8 mouse cellular contexts compared by ENCODE assay signal in the genomic region with DNA sequence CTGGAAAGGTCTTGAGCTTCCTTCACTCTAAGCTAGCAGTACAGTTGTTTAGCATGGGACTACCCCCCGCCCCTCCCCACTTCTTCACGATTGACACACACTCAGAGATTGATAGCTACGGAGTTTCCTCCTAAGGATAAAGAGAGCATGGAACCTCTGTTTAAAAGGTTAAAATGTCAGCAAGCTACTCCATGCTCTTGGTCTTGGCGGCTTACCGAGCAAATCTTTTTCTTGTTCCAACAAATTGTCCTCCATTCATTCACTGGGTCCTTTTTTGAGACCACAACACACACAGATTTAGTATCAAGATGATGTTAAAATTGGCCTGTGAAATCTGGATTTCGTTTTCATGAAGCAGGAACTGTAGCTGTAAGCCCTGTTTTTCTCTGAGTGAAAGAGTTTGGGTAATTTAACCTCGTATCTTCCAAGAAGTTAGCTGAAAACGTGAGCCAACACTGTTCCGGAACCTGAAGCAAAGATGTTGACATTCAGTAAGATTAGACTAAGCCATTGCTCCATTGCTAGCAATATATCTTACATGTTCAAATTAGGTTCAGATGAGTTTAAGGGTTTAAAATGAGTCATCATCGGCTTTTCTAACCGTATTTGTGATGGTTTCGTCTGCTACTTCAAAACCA. TPM values are rescaled to one million over a fixed set of nuclear protein-coding genes. Genes with fewer than 3 reads are reported as not detected.
DNase-seq lines count a peak whose midpoint lies in the region; ATAC-seq and TF ChIP-seq lines count a peak whose summit lies in the region.

No protein-coding gene starts in this region.

- H3K9ac ChIP-seq in heart, embryonic 11.5 days (ENCODE audit: low read depth, low read length) = peak overlapping the region; percentile 46; the same call in 1 of the 2 replicates
- peak overlapping the region; percentile 49 for H3K9ac ChIP-seq in ES-Bruce4 (ENCODE audit: low read depth, poor library complexity, severe bottlenecking)
- H3K9ac ChIP-seq in limb, embryonic 12.5 days (replicated peaks) = peak overlapping the region; percentile 47
- H3K9ac ChIP-seq in neural tube, embryonic 15.5 days (replicated peaks) = peak overlapping the region; percentile 54

- WGBS in heart, embryonic 11.5 days (ENCODE audit: insufficient replicate concordance) = 25% methylated on average over 12 of the region's 12 CpGs
- 29% methylated on average over 12 of the region's 12 CpGs for WGBS in limb, embryonic 12.5 days
- 28% methylated on average over 12 of the region's 12 CpGs for WGBS in neural tube, embryonic 15.5 days

- no peak overlapping the region for H3K27ac ChIP-seq in heart, embryonic 11.5 days (ENCODE audit: low read depth, low read length)
- H3K27ac ChIP-seq in ES-Bruce4 (ENCODE audit: insufficient read depth, low read length) = no peak overlapping the region
- no peak overlapping the region for H3K27ac ChIP-seq in limb, embryonic 12.5 days
- peak overlapping the region; percentile 41 for H3K27ac ChIP-seq in neural tube, embryonic 15.5 days (replicated peaks)

- no peaks in the 10 kb centered on the region for H3K4me1 ChIP-seq in heart, embryonic 11.5 days (ENCODE audit: control insufficient read depth, insufficient read depth, low read length)
- peaks cover 4% of the 10 kb centered on the region for H3K4me1 ChIP-seq in ES-Bruce4 (ENCODE audit: control insufficient read depth, insufficient read depth, low read length)
- H3K4me1 ChIP-seq in limb, embryonic 12.5 days (replicated peaks) = peaks cover 8% of the 10 kb centered on the region
- H3K4me1 ChIP-seq in neural tube, embryonic 15.5 days = peaks cover 26% of the 10 kb centered on the region

- H3K27me3 ChIP-seq in heart, embryonic 11.5 days (ENCODE audit: control insufficient read depth, insufficient read depth, low read length) = no peaks in the 10 kb centered on the region
- H3K27me3 ChIP-seq in ES-Bruce4 (ENCODE audit: control insufficient read depth, insufficient read depth, low read length, poor library complexity, severe bottlenecking) = no peaks in the 10 kb centered on the region
- no peaks in the 10 kb centered on the region for H3K27me3 ChIP-seq in limb, embryonic 12.5 days
- no peaks in the 10 kb centered on the region for H3K27me3 ChIP-seq in neural tube, embryonic 15.5 days (replicated peaks)

- no peak for TF ChIP-seq EP300 in ES-Bruce4 (IDR thresholded peaks at IDR 0.05; ENCODE audit: insufficient read depth, low read depth, low read length)

- ATAC-seq in heart, embryonic 11.5 days (replicated peaks; ENCODE audit: insufficient number of reproducible peaks, low FRiP score, low TSS enrichment) = no peak
- ATAC-seq in erythroid progenitor cell, adult 5-6 weeks (replicated peaks; ENCODE audit: low FRiP score, poor library complexity, severe bottlenecking) = 0 out of 2 replicates have a peak, but pooled peaks have one; percentile 32
- no peak for ATAC-seq in limb, embryonic 12.5 days (ENCODE audit: insufficient number of reproducible peaks, insufficient read depth, low FRiP score, low TSS enrichment, low read depth)
- ATAC-seq in neural tube, embryonic 15.5 days (ENCODE audit: low FRiP score) = no peak

- 0 out of 2 replicates have a peak, but pooled peaks cover 3% of the 10 kb centered on the region for H3K36me3 ChIP-seq in heart, embryonic 11.5 days (ENCODE audit: control insufficient read depth, insufficient read depth, low read length)
- peaks cover 12% of the 10 kb centered on the region for H3K36me3 ChIP-seq in ES-Bruce4 (ENCODE audit: control insufficient read depth, insufficient read depth, low read length, poor library complexity, severe bottlenecking)
- H3K36me3 ChIP-seq in limb, embryonic 12.5 days = no peaks in the 10 kb centered on the region
- H3K36me3 ChIP-seq in neural tube, embryonic 15.5 days = no peaks in the 10 kb centered on the region

- intact Hi-C loops in heart, postnatal 14 days (cut with DNase I) = loop anchor here (5.0 kb wide), 1 partner anchor 221 kb away; a partner anchor contains a TSS

- no peaks in the 10 kb centered on the region for H3K9me3 ChIP-seq in heart, embryonic 11.5 days (replicated peaks; ENCODE audit: control insufficient read depth, low read length)
- H3K9me3 ChIP-seq in ES-Bruce4 (replicated peaks; ENCODE audit: control insufficient read depth, insufficient read depth, low read length, poor library complexity, severe bottlenecking) = no peaks in the 10 kb centered on the region
- H3K9me3 ChIP-seq in limb, embryonic 12.5 days = no peaks in the 10 kb centered on the region
- H3K9me3 ChIP-seq in neural tube, embryonic 15.5 days (replicated peaks) = no peaks in the 10 kb centered on the region

- no peak for DNase-seq in heart, postnatal 14 days
- no peak for DNase-seq in layer of hippocampus, postnatal 14 days (ENCODE audit: low spot score in 2 of 2)
- no peak for DNase-seq in adrenal gland, adult 2 months

- no peak for TF ChIP-seq CTCF in ES-Bruce4 (IDR thresholded peaks at IDR 0.05; ENCODE audit: low read depth, low read length)

- H3K4me3 ChIP-seq in heart, embryonic 11.5 days (ENCODE audit: low read depth, low read length) = peak overlapping the region; percentile 88
- peak overlapping the region; percentile 33 for H3K4me3 ChIP-seq in ES-Bruce4 (ENCODE audit: low read depth, low read length)
- peak overlapping the region; percentile 92 for H3K4me3 ChIP-seq in limb, embryonic 12.5 days (replicated peaks)
- peak overlapping the region; percentile 96 for H3K4me3 ChIP-seq in neural tube, embryonic 15.5 days (replicated peaks)

- H3K4me2 ChIP-seq in heart, embryonic 11.5 days = peak overlapping the region; percentile 72
- peak overlapping the region; percentile 65 for H3K4me2 ChIP-seq in limb, embryonic 12.5 days
- H3K4me2 ChIP-seq in neural tube, embryonic 15.5 days = peak overlapping the region; percentile 82

- no peak for TF ChIP-seq POLR2A in ES-Bruce4 (IDR thresholded peaks at IDR 0.05; ENCODE audit: insufficient read depth, low read length)

RNA-seq across cellular contexts. Expression of a gene that starts 0.7 kb away (rescaled TPM):
- polyA plus RNA-seq in heart, embryonic 11.5 days (2014; fragmentation: Nextera tagmentation; extraction: Ambion mirVana) = 32.8 and 38.8 TPM in 2 replicates
- total RNA-seq in heart, postnatal 14 days (2021) = 10 to 100 TPM; 36.9 to 38.8 TPM
- 123 and 139 TPM in 2 replicates for polyA plus RNA-seq in ES-Bruce4 (2011; ENCODE audit: insufficient read depth, insufficient read length, low read depth, missing spikeins)
- total RNA-seq in erythroid progenitor cell, adult 5-6 weeks (2015; ENCODE audit: low replicate concordance) = 106 and 130 TPM in 2 replicates
- total RNA-seq in erythroid progenitor cell, adult 5-6 weeks (2017; ENCODE audit: low replicate concordance) = 96.5 and 100 TPM in 2 replicates
- polyA plus RNA-seq in limb, embryonic 12.5 days (2016; fragmentation: Nextera tagmentation; extraction: Ambion mirVana) = 42.9 and 47.0 TPM in 2 replicates
- polyA plus RNA-seq in neural tube, embryonic 15.5 days (2015; fragmentation: Nextera tagmentation; extraction: Ambion mirVana) = 23.7 and 27.0 TPM in 2 replicates
- total RNA-seq in layer of hippocampus, postnatal 14 days (2021) = 10 to 100 TPM; 30.3 to 38.1 TPM
- total RNA-seq in adrenal gland, adult 2 months (2021) = 100 to 1,000 TPM in 1 of 2 experiments, 10 to 100 TPM in 1; 76.9 to 195 TPM
- polyA plus RNA-seq in adrenal gland, adult 2 months (2012; rRNA removed) = 10.7 and 14.0 TPM in 2 replicates

RNA-seq across cellular contexts. Expression of a gene that starts 39.2 kb away (rescaled TPM):
- 3.3 and 3.8 TPM in 2 replicates for polyA plus RNA-seq in heart, embryonic 11.5 days (2014; fragmentation: Nextera tagmentation; extraction: Ambion mirVana)
- 10 to 100 TPM; 82.5 to 90.9 TPM for total RNA-seq in heart, postnatal 14 days (2021)
- 0.66 and 0.81 TPM in 2 replicates for polyA plus RNA-seq in ES-Bruce4 (2011; ENCODE audit: insufficient read depth, insufficient read length, low read depth, missing spikeins)
- total RNA-seq in erythroid progenitor cell, adult 5-6 weeks (2015; ENCODE audit: low replicate concordance) = 1.1 TPM in 1 of 2 replicates, not detected in the other
- 1.1 TPM in 1 of 2 replicates, not detected in the other for total RNA-seq in erythroid progenitor cell, adult 5-6 weeks (2017; ENCODE audit: low replicate concordance)
- 1.4 and 1.7 TPM in 2 replicates for polyA plus RNA-seq in limb, embryonic 12.5 days (2016; fragmentation: Nextera tagmentation; extraction: Ambion mirVana)
- polyA plus RNA-seq in neural tube, embryonic 15.5 days (2015; fragmentation: Nextera tagmentation; extraction: Ambion mirVana) = 1.1 and 1.8 TPM in 2 replicates
- total RNA-seq in layer of hippocampus, postnatal 14 days (2021) = 1 to 10 TPM; 3.0 to 3.2 TPM
- 1 to 10 TPM in 1 of 2 experiments, under 1 TPM in 1; 0.31 to 1.1 TPM for total RNA-seq in adrenal gland, adult 2 months (2021)
- polyA plus RNA-seq in adrenal gland, adult 2 months (2012; rRNA removed) = 0.02 and 0.07 TPM in 2 replicates

Comparison
In these comparisons a context has a peak if more than half of its experiments do, and no peak if none do; other contexts are left out.
1. H3K4me3 ChIP-seq: peak in every context shown above with its lines; median percentile 96 in neural tube, embryonic 15.5 days; 92 in limb, embryonic 12.5 days; 88 in heart, embryonic 11.5 days; 33 in ES-Bruce4.